Mouse (Mus musculus): Measurements from ENCODE around the gene Chl1. TPM values are rescaled to one million over a fixed set of nuclear protein-coding genes. Genes with fewer than 3 reads are reported as not detected.

Gene Chl1
- polyA plus RNA-seq, 1 experiment from 2014 or later, result 130 TPM

DNA sequence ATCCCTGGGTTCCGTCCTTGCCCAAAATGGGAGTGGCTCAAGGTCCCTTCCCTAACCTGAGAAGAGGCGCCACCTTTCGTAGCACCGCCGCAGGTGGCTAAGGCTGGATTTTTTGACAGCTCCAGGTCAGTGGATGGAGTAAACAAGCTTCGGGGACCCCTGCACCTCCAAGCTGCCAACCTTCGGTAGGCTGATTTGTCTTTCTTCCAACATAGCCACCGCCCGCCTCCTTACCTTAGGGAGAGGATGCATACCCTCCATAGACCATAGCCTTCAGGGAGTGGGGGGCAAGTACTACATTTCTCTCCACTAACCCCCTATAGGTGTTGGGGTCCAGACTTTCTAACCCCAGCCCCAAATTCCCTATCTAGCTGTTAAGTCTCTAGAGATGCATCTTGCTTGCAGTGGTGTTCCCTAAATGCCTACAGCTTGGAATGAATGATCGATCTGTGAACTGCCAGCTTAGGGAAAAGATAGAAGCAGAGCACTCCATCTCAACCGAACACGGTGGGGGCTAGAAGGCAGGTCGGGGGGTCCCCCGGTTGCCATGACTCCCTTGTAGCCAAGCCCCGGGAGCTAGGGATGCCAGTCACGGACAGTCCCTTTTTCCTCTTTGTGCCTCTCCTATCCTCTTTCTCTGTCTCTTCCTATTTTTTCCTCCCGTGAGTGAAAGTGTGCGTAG is 1.0 kb downstream of the Chl1 start:
- H3K4me3 ChIP-seq (ENCODE audit: low read depth, low read length), result peak overlapping the region; percentile 68
- no peaks in the 10 kb centered on the region for H3K36me3 ChIP-seq (ENCODE audit: control insufficient read depth, insufficient read depth, low read length)
- peak overlapping the region; percentile 70 for H3K4me2 ChIP-seq (ENCODE audit: low read depth, low read length)
- 0 out of 2 replicates have a peak, but pooled peaks cover 2% of the 10 kb centered on the region for H3K27me3 ChIP-seq (ENCODE audit: control insufficient read depth, insufficient read depth, low read length)
- H3K9me3 ChIP-seq (ENCODE audit: control insufficient read depth, low read length), result no peaks in the 10 kb centered on the region
- peak overlapping the region; percentile 97 for H3K27ac ChIP-seq (ENCODE audit: low read depth, low read length)
- peak overlapping the region; percentile 93 for H3K9ac ChIP-seq (replicated peaks; ENCODE audit: low read depth, low read length)
- H3K4me1 ChIP-seq (ENCODE audit: control insufficient read depth, insufficient read depth, low read length), result peaks cover 13% of the 10 kb centered on the region; the same call in 1 of the 2 replicates
- ATAC-seq (ENCODE audit: low read depth), result peak; percentile 62
- WGBS, result 6% methylated on average over 18 of the region's 18 CpGs

DNA sequence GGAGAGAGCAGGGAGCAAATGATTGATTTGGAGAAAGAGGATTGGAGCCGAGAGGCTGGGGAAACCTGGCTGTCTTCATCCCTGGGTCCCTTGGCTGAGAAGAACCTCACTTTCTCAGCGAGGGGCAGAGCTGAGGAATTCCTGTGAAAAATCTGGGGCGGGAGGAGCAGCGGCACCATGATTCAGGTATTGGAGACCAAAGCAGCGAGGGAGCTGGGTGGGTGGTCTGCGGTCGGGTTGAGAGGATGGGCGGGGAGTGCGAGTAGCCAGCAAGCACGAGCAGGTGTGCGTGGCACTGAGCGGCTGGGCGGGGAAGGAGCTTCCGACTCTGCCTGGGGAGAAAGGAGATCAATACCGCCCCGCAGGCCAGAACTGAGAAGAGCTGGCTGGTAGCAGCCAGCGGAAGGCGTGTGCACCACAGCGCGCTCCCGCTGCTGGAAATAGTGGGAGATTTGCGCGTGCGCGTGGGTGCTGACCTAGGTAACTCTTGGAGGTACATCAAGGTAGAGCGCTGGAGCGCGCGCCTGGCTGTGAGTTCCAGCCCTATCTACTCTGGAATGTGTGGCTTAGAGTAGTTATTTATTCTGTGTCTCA is 1.7 kb downstream of the Chl1 start:
- 0% methylated on average over 29 of the region's 29 CpGs for WGBS
- Histone ChIP-seq H3K36me3 (ENCODE audit: control insufficient read depth, insufficient read depth, low read length) (no peaks in the 10 kb centered on the region), H3K27me3 (ENCODE audit: control insufficient read depth, insufficient read depth, low read length) (0 out of 2 replicates have a peak, but pooled peaks cover 2% of the 10 kb centered on the region), H3K4me3 (ENCODE audit: low read depth, low read length) (peak overlapping the region; percentile 68), H3K27ac (ENCODE audit: low read depth, low read length) (peak overlapping the region; percentile 97), H3K9ac (replicated peaks; ENCODE audit: low read depth, low read length) (peak overlapping the region; percentile 93), H3K9me3 (ENCODE audit: control insufficient read depth, low read length) (no peaks in the 10 kb centered on the region), H3K4me2 (ENCODE audit: low read depth, low read length) (peak overlapping the region; percentile 70), H3K4me1 (ENCODE audit: control insufficient read depth, insufficient read depth, low read length) (peaks cover 13% of the 10 kb centered on the region; the same call in 1 of the 2 replicates)
- peak; percentile 90 for ATAC-seq (ENCODE audit: low read depth)

DNA sequence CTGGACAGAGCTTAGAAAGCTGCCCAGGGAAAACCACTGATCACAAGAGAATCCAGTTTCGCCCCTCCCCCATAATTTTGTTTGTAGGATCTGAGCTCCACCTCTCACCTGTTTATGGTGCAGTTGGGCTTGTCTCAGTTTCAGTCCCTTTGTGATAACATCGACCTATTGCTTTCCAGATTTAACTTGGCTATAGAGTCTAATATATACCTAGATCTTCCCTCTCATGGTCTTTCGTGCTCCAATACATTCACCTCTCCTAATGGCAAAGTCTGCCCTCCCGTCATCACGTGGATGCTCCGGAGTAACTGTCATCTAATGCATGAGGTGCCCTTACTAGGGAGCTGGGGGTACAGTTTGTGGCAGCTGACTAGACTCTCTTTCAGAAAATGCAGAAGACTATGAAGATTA is 2.5 kb downstream of the Chl1 start:
- Histone ChIP-seq H3K4me2 (ENCODE audit: low read depth, low read length) (peak overlapping the region; percentile 70), H3K27me3 (ENCODE audit: control insufficient read depth, insufficient read depth, low read length) (0 out of 2 replicates have a peak, but pooled peaks cover 2% of the 10 kb centered on the region), H3K9me3 (ENCODE audit: control insufficient read depth, low read length) (no peaks in the 10 kb centered on the region), H3K4me1 (ENCODE audit: control insufficient read depth, insufficient read depth, low read length) (0 out of 2 replicates have a peak, but pooled peaks cover 13% of the 10 kb centered on the region), H3K27ac (ENCODE audit: low read depth, low read length) (peak overlapping the region; percentile 97), H3K36me3 (ENCODE audit: control insufficient read depth, insufficient read depth, low read length) (no peaks in the 10 kb centered on the region), H3K9ac (replicated peaks; ENCODE audit: low read depth, low read length) (peak overlapping the region; percentile 93), H3K4me3 (ENCODE audit: low read depth, low read length) (peak overlapping the region; percentile 68)
- WGBS, result 38% methylated on average over 6 of the region's 6 CpGs
- ATAC-seq (ENCODE audit: low read depth), result no peak

DNA sequence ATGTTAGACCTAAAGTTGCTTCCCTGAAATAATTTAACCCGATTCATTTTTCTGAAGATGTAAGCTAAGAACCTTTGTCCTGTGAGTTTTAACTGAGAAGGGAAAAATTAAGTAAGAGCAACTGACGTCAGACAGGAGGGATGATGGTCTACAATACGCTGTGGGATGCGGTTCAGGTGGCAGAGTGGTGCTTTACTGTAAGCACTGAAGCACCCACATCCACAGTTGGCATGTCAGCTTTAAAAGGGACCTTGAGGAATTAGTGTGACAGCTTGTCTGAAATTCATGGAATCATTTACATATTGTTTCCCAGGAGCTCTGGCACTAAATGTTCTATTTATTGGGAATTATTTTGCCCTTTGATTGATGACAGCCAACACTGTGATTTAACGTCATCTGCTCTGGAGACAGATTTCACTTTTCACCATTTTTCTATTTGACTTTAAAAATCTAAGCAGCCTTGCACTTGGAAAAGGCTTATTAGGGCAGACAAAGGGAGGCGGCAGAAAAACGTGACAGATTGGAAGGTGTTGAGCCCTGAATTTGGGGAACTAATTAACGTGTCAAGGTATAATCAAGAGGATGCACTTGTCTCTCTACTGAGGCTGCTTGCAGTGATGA is 3.3 kb downstream of the Chl1 start:
- no peak for ATAC-seq (ENCODE audit: low read depth)

DNA sequence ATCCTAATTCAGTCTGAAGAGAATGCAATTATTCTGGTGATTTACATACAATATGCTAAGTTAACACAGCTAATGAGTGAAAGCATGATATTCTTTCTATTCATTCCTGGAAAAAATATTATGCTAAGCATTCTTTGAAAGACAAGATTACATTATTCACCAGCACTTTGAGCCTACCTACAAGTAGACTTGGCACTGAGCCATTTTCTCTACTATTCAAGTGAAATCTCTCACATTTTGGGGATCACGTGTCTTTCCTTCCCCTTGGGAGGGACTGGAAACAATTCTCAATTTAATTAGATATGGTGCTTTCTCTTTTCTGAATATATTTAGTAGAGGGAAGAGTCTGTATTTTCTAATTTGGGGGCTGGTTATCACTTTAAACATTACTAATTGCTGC is 4.0 kb downstream of the Chl1 start:
- H3K4me3 ChIP-seq (ENCODE audit: low read depth, low read length), result peak overlapping the region; percentile 68
- WGBS, result 14% methylated on average over 1 of the region's 1 CpGs
- H3K27ac ChIP-seq (ENCODE audit: low read depth, low read length), result no peak overlapping the region; the same call in 1 of the 2 replicates
- H3K27me3 ChIP-seq (ENCODE audit: control insufficient read depth, insufficient read depth, low read length), result 0 out of 2 replicates have a peak, but pooled peaks cover 2% of the 10 kb centered on the region
- H3K36me3 ChIP-seq (ENCODE audit: control insufficient read depth, insufficient read depth, low read length), result no peaks in the 10 kb centered on the region
- H3K9ac ChIP-seq (replicated peaks; ENCODE audit: low read depth, low read length), result no peak overlapping the region
- 0 out of 2 replicates have a peak, but pooled peaks cover 13% of the 10 kb centered on the region for H3K4me1 ChIP-seq (ENCODE audit: control insufficient read depth, insufficient read depth, low read length)
- no peak for ATAC-seq (ENCODE audit: low read depth)
- H3K4me2 ChIP-seq (ENCODE audit: low read depth, low read length), result peak overlapping the region; percentile 70
- H3K9me3 ChIP-seq (ENCODE audit: control insufficient read depth, low read length), result no peaks in the 10 kb centered on the region

More for the DNA sequence above, 3.3 kb downstream of the Chl1 start:
- Histone ChIP-seq H3K36me3 (ENCODE audit: control insufficient read depth, insufficient read depth, low read length) (no peaks in the 10 kb centered on the region), H3K9ac (replicated peaks; ENCODE audit: low read depth, low read length) (peak overlapping the region; percentile 52), H3K27me3 (ENCODE audit: control insufficient read depth, insufficient read depth, low read length) (0 out of 2 replicates have a peak, but pooled peaks cover 2% of the 10 kb centered on the region), H3K4me1 (ENCODE audit: control insufficient read depth, insufficient read depth, low read length) (0 out of 2 replicates have a peak, but pooled peaks cover 13% of the 10 kb centered on the region), H3K27ac (ENCODE audit: low read depth, low read length) (peak overlapping the region; percentile 97), H3K4me3 (ENCODE audit: low read depth, low read length) (peak overlapping the region; percentile 68), H3K4me2 (ENCODE audit: low read depth, low read length) (peak overlapping the region; percentile 70), H3K9me3 (ENCODE audit: control insufficient read depth, low read length) (no peaks in the 10 kb centered on the region)
- WGBS, result 31% methylated on average over 8 of the region's 8 CpGs

DNA sequence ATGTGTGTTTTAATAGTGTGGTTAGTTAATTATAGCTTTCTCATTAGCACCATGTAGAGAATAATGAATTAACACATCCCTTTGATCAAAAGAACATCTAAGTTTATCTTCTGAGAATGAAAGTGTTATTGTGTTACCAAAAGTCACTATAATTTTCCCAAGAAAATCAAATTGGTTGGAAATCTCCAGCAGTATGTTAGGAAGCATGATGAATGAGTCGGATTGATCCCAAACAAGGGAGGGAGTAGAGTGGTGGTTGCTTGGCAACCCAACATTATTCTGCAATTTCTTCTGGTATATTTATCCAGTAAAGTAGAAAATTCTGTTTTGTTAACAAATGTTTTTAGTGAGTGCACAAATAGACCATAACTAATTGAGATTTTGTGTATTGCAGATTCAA is 4.4 kb downstream of the Chl1 start:
- Histone ChIP-seq H3K4me3 (ENCODE audit: low read depth, low read length) (peak overlapping the region; percentile 68; the same call in 1 of the 2 replicates), H3K9ac (replicated peaks; ENCODE audit: low read depth, low read length) (no peak overlapping the region), H3K9me3 (ENCODE audit: control insufficient read depth, low read length) (no peaks in the 10 kb centered on the region), H3K27ac (ENCODE audit: low read depth, low read length) (no peak overlapping the region), H3K4me1 (ENCODE audit: control insufficient read depth, insufficient read depth, low read length) (0 out of 2 replicates have a peak, but pooled peaks cover 10% of the 10 kb centered on the region), H3K27me3 (ENCODE audit: control insufficient read depth, insufficient read depth, low read length) (0 out of 2 replicates have a peak, but pooled peaks cover 2% of the 10 kb centered on the region), H3K4me2 (ENCODE audit: low read depth, low read length) (peak overlapping the region; percentile 70), H3K36me3 (ENCODE audit: control insufficient read depth, insufficient read depth, low read length) (no peaks in the 10 kb centered on the region)
- ATAC-seq (ENCODE audit: low read depth), result no peak
- 35% methylated on average over 1 of the region's 1 CpGs for WGBS

DNA sequence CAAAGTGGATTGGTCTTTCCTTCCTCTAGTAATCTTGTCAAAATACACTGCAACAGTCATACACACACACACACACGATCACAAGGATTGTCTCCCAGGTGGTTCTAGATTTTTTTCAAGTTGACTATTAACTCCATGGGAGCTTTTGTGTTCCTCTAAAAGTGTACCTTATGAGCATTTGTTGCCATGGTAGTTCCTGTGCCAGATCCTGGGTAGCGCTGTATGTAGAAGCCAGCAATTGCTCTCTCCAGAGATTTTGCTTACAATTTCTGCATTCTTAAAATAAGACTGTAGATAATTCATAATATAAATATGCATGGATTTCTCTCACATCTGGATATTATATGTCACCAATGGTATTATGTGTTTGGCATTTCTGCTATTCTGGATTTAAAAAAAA is 9.2 kb downstream of the Chl1 start:
- H3K27me3 ChIP-seq (ENCODE audit: control insufficient read depth, insufficient read depth, low read length), result no peaks in the 10 kb centered on the region
- no peak overlapping the region for H3K27ac ChIP-seq (ENCODE audit: low read depth, low read length)
- H3K4me3 ChIP-seq (ENCODE audit: low read depth, low read length), result no peak overlapping the region
- no peaks in the 10 kb centered on the region for H3K36me3 ChIP-seq (ENCODE audit: control insufficient read depth, insufficient read depth, low read length)
- no peak overlapping the region for H3K9ac ChIP-seq (replicated peaks; ENCODE audit: low read depth, low read length)
- no peak overlapping the region for H3K4me2 ChIP-seq (ENCODE audit: low read depth, low read length)
- H3K9me3 ChIP-seq (ENCODE audit: control insufficient read depth, low read length), result no peaks in the 10 kb centered on the region
- H3K4me1 ChIP-seq (ENCODE audit: control insufficient read depth, insufficient read depth, low read length), result peaks cover 13% of the 10 kb centered on the region; the same call in 1 of the 2 replicates
- WGBS, result 67% methylated on average over 2 of the region's 2 CpGs
- ATAC-seq (ENCODE audit: low read depth), result no peak

DNA sequence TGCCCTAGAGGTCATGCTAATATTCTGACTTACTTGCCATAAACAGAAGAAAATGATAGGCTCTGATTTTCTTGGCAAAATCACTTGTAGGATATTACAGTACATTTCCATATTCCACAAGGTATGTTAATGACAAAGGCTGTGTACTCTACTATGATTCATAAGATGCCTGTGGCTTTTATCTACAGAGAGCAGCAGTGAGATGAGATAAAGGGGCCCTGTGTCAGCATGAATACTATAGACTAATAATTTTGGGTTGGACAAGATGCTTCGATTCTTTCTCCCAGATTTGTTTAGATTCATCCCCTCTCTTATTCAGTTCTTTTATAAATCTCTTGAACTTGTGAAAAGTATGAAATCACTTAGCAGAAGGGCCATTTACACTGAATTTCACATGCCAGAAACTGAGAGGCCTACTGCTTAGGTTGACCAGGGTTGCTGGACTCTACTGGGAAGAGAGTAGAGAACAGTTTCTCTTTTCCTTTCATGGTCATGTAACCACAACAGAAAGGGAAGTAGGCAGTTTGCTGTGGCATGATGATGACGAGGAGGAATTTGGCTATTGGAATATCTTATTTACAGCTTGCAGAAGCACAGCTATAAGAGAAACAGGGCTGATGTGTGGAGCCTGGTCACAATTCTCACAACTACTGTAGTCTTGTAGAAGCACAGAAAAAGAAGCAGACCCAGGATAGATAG is 15.1 kb downstream of the Chl1 start:
- Histone ChIP-seq H3K9ac (replicated peaks; ENCODE audit: low read depth, low read length) (no peak overlapping the region), H3K4me2 (ENCODE audit: low read depth, low read length) (no peak overlapping the region), H3K27me3 (ENCODE audit: control insufficient read depth, insufficient read depth, low read length) (no peaks in the 10 kb centered on the region), H3K9me3 (ENCODE audit: control insufficient read depth, low read length) (no peaks in the 10 kb centered on the region), H3K4me3 (ENCODE audit: low read depth, low read length) (no peak overlapping the region), H3K4me1 (ENCODE audit: control insufficient read depth, insufficient read depth, low read length) (peaks cover 7% of the 10 kb centered on the region; the same call in 1 of the 2 replicates), H3K36me3 (ENCODE audit: control insufficient read depth, insufficient read depth, low read length) (no peaks in the 10 kb centered on the region), H3K27ac (ENCODE audit: low read depth, low read length) (no peak overlapping the region)
- 81% methylated on average over 2 of the region's 2 CpGs for WGBS
- no peak for ATAC-seq (ENCODE audit: low read depth)

Data from neural tube, embryonic 14.5 days (tissue).